Comparison of ENCODE assay signal across 18 mouse cellular contexts in genomic region chr7:145040871-145041270, GRCm38 (mm10).
DNase-seq lines count a peak whose midpoint lies in the region; ATAC-seq and TF ChIP-seq lines count a peak whose summit lies in the region.
"Had no signal": no experiment of that assay in that cellular context is flagged by ENCODE, and none has a peak within 500 bp of the region (broad histone marks: within the 10 kb centered on the region; RNA-seq: fewer than 3 reads in every experiment).

No protein-coding gene starts in this region.

- TF ChIP-seq CTCF in midbrain, postnatal 0 days (IDR thresholded peaks at IDR 0.05) = no peak
- TF ChIP-seq CTCF in liver, adult 2 months (IDR thresholded peaks at IDR 0.05; ENCODE audit: low read depth, low read length) = no peak
- TF ChIP-seq CTCF in liver, embryonic 14.5 days (IDR thresholded peaks at IDR 0.05; ENCODE audit: low read depth) = no peak

- H3K4me2 ChIP-seq in midbrain, embryonic 11.5 days = no peak overlapping the region
- H3K4me2 ChIP-seq in midbrain, postnatal 0 days (ENCODE audit: low read depth, low read length, poor library complexity, severe bottlenecking) = no peak overlapping the region
- H3K4me2 ChIP-seq in liver, embryonic 14.5 days (ENCODE audit: low read depth) = no peak overlapping the region; the same call in 1 of the 2 replicates
- H3K4me2 ChIP-seq in intestine, embryonic 16.5 days (ENCODE audit: low read depth, low read length) = no peak overlapping the region
- H3K4me2 ChIP-seq: embryonic facial prominence, embryonic 12.5 days; forebrain, embryonic 15.5 days; heart, embryonic 12.5 days had no signal

- no peaks in the 10 kb centered on the region for H3K79me2 ChIP-seq in liver, adult 2 months (ENCODE audit: control insufficient read depth, insufficient read depth, low read length)

- DNase-seq in midbrain, embryonic 11.5 days (ENCODE audit: low spot score, missing footprints) = peak; percentile 67
- DNase-seq in midbrain, postnatal 0 days (ENCODE audit: low spot score) = no peak
- DNase-seq in liver, adult 2 months (ENCODE audit: extremely low read depth, low read depth, low spot score) = peak; percentile 64
- peak in 1 of 3 experiments; percentile 29 for DNase-seq in liver, embryonic 14.5 days (ENCODE audit: low read depth in 3 of 3, low spot score in 3 of 3)
- DNase-seq in urinary bladder, adult 18-20 months (ENCODE audit: low spot score in 2 of 2) = no peak
- DNase-seq in heart, postnatal 10 days = no peak
- DNase-seq: adrenal gland, postnatal 10 days; cerebellum, adult 11 months; cerebellum, adult 8-10 months; cerebellum, postnatal 14 days; embryo, embryonic 11 days; gastrocnemius, postnatal 10 days; heart, adult 2 months; heart, postnatal 36 days had no signal

- no peak overlapping the region for H3K4me3 ChIP-seq in midbrain, embryonic 11.5 days (ENCODE audit: low read depth, low read length)
- H3K4me3 ChIP-seq in midbrain, postnatal 0 days (ENCODE audit: low read depth, low read length) = no peak overlapping the region
- H3K4me3 ChIP-seq in liver, adult 2 months (ENCODE audit: insufficient read depth, low read depth, low read length) = no peak overlapping the region
- H3K4me3 ChIP-seq in liver, embryonic 14.5 days (ENCODE audit: insufficient read depth in 1 of 2, low read depth in 2 of 2, low read length in 2 of 2) = peak overlapping the region in 1 of 2 experiments; percentile 16; a peak in 1 of 4 replicates
- no peak overlapping the region for H3K4me3 ChIP-seq in intestine, embryonic 16.5 days (ENCODE audit: low read length)
- H3K4me3 ChIP-seq: embryonic facial prominence, embryonic 12.5 days; forebrain, embryonic 15.5 days; heart, adult 2 months; heart, embryonic 12.5 days had no signal

- no peaks in the 10 kb centered on the region for H3K36me3 ChIP-seq in midbrain, embryonic 11.5 days (ENCODE audit: control insufficient read depth, insufficient read depth, low read length)
- no peaks in the 10 kb centered on the region for H3K36me3 ChIP-seq in midbrain, postnatal 0 days (ENCODE audit: insufficient read depth, low read length)
- H3K36me3 ChIP-seq in liver, adult 2 months (ENCODE audit: control insufficient read depth, insufficient read depth, low read length) = no peaks in the 10 kb centered on the region
- no peaks in the 10 kb centered on the region for H3K36me3 ChIP-seq in liver, embryonic 14.5 days (replicated peaks; ENCODE audit: control insufficient read depth, insufficient read depth, low read depth)
- no peaks in the 10 kb centered on the region for H3K36me3 ChIP-seq in intestine, embryonic 16.5 days (ENCODE audit: control insufficient read depth, insufficient read depth, low read length)
- H3K36me3 ChIP-seq: embryonic facial prominence, embryonic 12.5 days; forebrain, embryonic 15.5 days; heart, embryonic 12.5 days had no signal

- H3K27ac ChIP-seq in midbrain, embryonic 11.5 days (ENCODE audit: low read depth, low read length) = no peak overlapping the region
- no peak overlapping the region for H3K27ac ChIP-seq in midbrain, postnatal 0 days (ENCODE audit: low read depth, low read length)
- H3K27ac ChIP-seq in liver, adult 2 months (replicated peaks; ENCODE audit: insufficient read depth, low read depth, low read length) = 0 out of 2 replicates have a peak overlapping the region, but pooled peaks have one; percentile 8
- H3K27ac ChIP-seq in liver, embryonic 14.5 days = no peak overlapping the region
- H3K27ac ChIP-seq in intestine, embryonic 16.5 days (ENCODE audit: low read length) = no peak overlapping the region
- H3K27ac ChIP-seq: embryonic facial prominence, embryonic 12.5 days; forebrain, embryonic 15.5 days; heart, adult 2 months had no signal

- TF ChIP-seq POLR2A in liver, adult 2 months (IDR thresholded peaks at IDR 0.05; ENCODE audit: extremely low read depth, insufficient read depth, low read length) = no peak

- H3K4me1 ChIP-seq in midbrain, embryonic 11.5 days (ENCODE audit: control insufficient read depth, insufficient read depth, low read length) = no peaks in the 10 kb centered on the region
- H3K4me1 ChIP-seq in midbrain, postnatal 0 days (ENCODE audit: insufficient read depth, low read length) = no peaks in the 10 kb centered on the region
- H3K4me1 ChIP-seq in liver, adult 2 months (ENCODE audit: control insufficient read depth, insufficient read depth, low read length) = peaks cover 27% of the 10 kb centered on the region
- H3K4me1 ChIP-seq in liver, embryonic 14.5 days (replicated peaks; ENCODE audit: control insufficient read depth in 2 of 2, insufficient read depth in 2 of 2, low read length in 1 of 2) = peaks cover 0 to 20% of the 10 kb centered on the region in 2 experiments; a peak in 3 of 4 replicates
- no peaks in the 10 kb centered on the region for H3K4me1 ChIP-seq in intestine, embryonic 16.5 days (ENCODE audit: control insufficient read depth, insufficient read depth, low read length)
- H3K4me1 ChIP-seq: embryonic facial prominence, embryonic 12.5 days; forebrain, embryonic 15.5 days had no signal

- no peak for ATAC-seq in midbrain, embryonic 11.5 days (ENCODE audit: low FRiP score)
- ATAC-seq in midbrain, postnatal 0 days (ENCODE audit: low FRiP score) = no peak
- peak; percentile 49 for ATAC-seq in liver, embryonic 14.5 days (ENCODE audit: insufficient read depth)
- ATAC-seq in intestine, embryonic 16.5 days = no peak
- ATAC-seq: forebrain, embryonic 15.5 days had no signal

- no peaks in the 10 kb centered on the region for H3K9me3 ChIP-seq in midbrain, embryonic 11.5 days (ENCODE audit: control insufficient read depth, low read length)
- H3K9me3 ChIP-seq in midbrain, postnatal 0 days (ENCODE audit: low read length) = no peaks in the 10 kb centered on the region
- no peaks in the 10 kb centered on the region for H3K9me3 ChIP-seq in liver, embryonic 14.5 days (ENCODE audit: control insufficient read depth, low read length)
- H3K9me3 ChIP-seq in intestine, embryonic 16.5 days (ENCODE audit: control insufficient read depth, low read length) = no peaks in the 10 kb centered on the region
- H3K9me3 ChIP-seq: embryonic facial prominence, embryonic 12.5 days; forebrain, embryonic 15.5 days; heart, embryonic 12.5 days had no signal

- WGBS in midbrain, embryonic 11.5 days = 88% methylated on average over 8 of the region's 8 CpGs
- WGBS in midbrain, postnatal 0 days = 82% methylated on average over 8 of the region's 8 CpGs
- 26% methylated on average over 8 of the region's 8 CpGs for WGBS in liver, adult 2 months
- 54% methylated on average over 8 of the region's 8 CpGs for WGBS in liver, embryonic 14.5 days (ENCODE audit: insufficient replicate concordance)
- 80% methylated on average over 8 of the region's 8 CpGs for WGBS in intestine, embryonic 16.5 days

- H3K27me3 ChIP-seq in midbrain, embryonic 11.5 days (ENCODE audit: control insufficient read depth, insufficient read depth, low read length) = no peaks in the 10 kb centered on the region; the same call in 1 of the 2 replicates
- H3K27me3 ChIP-seq in midbrain, postnatal 0 days (ENCODE audit: insufficient read depth, low read length) = no peaks in the 10 kb centered on the region
- H3K27me3 ChIP-seq in liver, adult 2 months (ENCODE audit: control insufficient read depth, insufficient read depth, low read length) = no peaks in the 10 kb centered on the region
- no peaks in the 10 kb centered on the region for H3K27me3 ChIP-seq in liver, embryonic 14.5 days (ENCODE audit: control insufficient read depth, insufficient read depth, low read length)
- no peaks in the 10 kb centered on the region for H3K27me3 ChIP-seq in intestine, embryonic 16.5 days (replicated peaks; ENCODE audit: control insufficient read depth, insufficient read depth, low read length)
- H3K27me3 ChIP-seq: embryonic facial prominence, embryonic 12.5 days; forebrain, embryonic 15.5 days had no signal

- H3K9ac ChIP-seq in midbrain, embryonic 11.5 days (ENCODE audit: low read length) = no peak overlapping the region
- no peak overlapping the region for H3K9ac ChIP-seq in midbrain, postnatal 0 days (replicated peaks; ENCODE audit: low read length, poor library complexity, severe bottlenecking)
- no peak overlapping the region for H3K9ac ChIP-seq in liver, adult 2 months (ENCODE audit: low read depth, low read length)
- no peak overlapping the region for H3K9ac ChIP-seq in liver, embryonic 14.5 days (replicated peaks)
- H3K9ac ChIP-seq in intestine, embryonic 16.5 days (ENCODE audit: low read depth, low read length) = no peak overlapping the region
- H3K9ac ChIP-seq: embryonic facial prominence, embryonic 12.5 days; forebrain, embryonic 15.5 days; heart, embryonic 12.5 days had no signal

- no peak for TF ChIP-seq EP300 in liver, embryonic 14.5 days (IDR thresholded peaks at IDR 0.05; ENCODE audit: low read depth)

- intact Hi-C loops in heart, postnatal 10 days (cut with DNase I) = loop anchor here (2.0 kb wide), 1 partner anchor 52 kb away; no protein-coding TSS in a partner anchor

Comparison
In these comparisons a context has a peak if more than half of its experiments do, and no peak if none do; other contexts are left out.
1. DNase-seq: peak in midbrain, embryonic 11.5 days (single experiment) and liver, adult 2 months (single experiment); none in midbrain, postnatal 0 days (single experiment), urinary bladder, adult 18-20 months (0 of 2) and heart, postnatal 10 days (0 of 2).